Mouse (Mus musculus): ENCODE results near the gene Paf1. TPM values are rescaled to one million over a fixed set of nuclear protein-coding genes. Genes with fewer than 3 reads are reported as not detected.
A peak's percentile ranks its signal among the peaks of the same experiment; 100 is the strongest.

Paf1 gene
- polyA plus RNA-seq, 1 experiment from 2014 or later: 90.8 TPM

- Histone ChIP-seq H3K4me1 (peaks cover 44% of the 10 kb centered on the region), H3K9me3 (replicated peaks) (no peaks in the 10 kb centered on the region), H3K36me3 (peaks cover 31% of the 10 kb centered on the region), H3K27ac (replicated peaks) (peak overlapping the region; percentile 89), H3K27me3 (ENCODE audit: low read depth, poor library complexity, severe bottlenecking) (no peaks in the 10 kb centered on the region), H3K4me3 (peak overlapping the region; percentile 94)
- DNase-seq (ENCODE audit: low spot score): no peak
- WGBS: 5% methylated on average over 65 of the region's 70 CpGs
These were observed 43.0 kb downstream of the Paf1 start for GRCm38 (mm10) chr7:28435660-28436259.

GRCm38 (mm10) chr7:28436271-28436904 is 43.6 kb downstream of the Paf1 start:
- Histone ChIP-seq H3K4me3 (peak overlapping the region; percentile 94), H3K27me3 (ENCODE audit: low read depth, poor library complexity, severe bottlenecking) (no peaks in the 10 kb centered on the region), H3K27ac (replicated peaks) (peak overlapping the region; percentile 89), H3K36me3 (peaks cover 25% of the 10 kb centered on the region), H3K4me1 (peaks cover 44% of the 10 kb centered on the region), H3K9me3 (replicated peaks) (no peaks in the 10 kb centered on the region)
- DNase-seq (ENCODE audit: low spot score): peak; percentile 100
- under 1% methylated on average over 51 of the region's 64 CpGs for WGBS

DNA sequence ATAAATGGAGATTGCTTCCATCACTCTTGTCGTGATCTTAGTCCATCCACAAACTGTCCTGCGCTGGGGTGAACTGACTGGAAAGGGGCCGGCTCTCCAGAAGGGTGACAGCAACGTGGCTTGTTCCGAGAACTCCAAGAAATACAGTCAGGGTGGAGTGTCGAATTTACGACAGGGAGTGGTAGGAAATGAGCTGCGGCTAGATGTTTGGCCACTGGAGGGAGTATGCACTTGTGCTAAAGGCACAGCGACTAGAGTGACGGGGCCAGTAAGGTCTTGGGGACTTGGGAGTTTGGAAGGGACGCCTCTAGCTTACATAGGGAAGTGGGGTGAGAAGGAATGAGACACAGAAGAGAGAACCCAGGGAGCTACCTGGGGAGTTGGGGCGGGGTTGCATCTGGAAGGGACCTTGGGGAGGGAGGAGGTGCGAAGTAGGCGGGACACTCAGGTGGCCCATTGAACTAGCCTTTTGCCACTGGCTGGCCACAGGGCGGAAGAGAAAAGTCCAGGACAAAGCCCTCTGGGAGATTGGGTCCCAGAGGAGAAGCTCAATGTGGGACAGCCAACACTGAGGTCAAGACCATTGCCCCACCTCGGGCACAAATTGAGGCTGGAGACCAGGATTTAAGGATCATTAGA is 44.3 kb downstream of the Paf1 start, which contains the start of gene Gmfg:
Gmfg (plus strand) TSS at position 516 of the 639 bp plus-strand sequence.
- WGBS: 2% methylated on average over 16 of the region's 16 CpGs

DNA sequence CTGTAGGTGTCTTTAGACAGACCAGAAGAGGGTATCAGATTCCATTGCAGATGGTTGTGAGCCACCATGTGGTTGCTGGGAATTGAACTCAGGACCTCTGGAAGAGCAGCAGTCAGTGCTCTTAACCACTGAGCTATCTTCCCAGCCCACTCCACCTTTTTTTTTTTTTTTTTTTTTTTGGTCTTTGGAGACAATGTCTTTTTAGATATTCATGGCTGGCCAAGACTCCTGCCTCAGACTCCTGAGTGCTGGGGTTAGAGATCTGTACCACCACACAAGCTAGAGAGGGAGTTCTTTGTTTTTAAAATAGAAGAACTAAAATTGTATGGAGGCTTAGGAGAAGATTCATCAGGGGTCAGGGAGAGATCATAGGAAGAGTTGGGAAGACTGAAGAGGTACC is 45.2 kb downstream of the Paf1 start:
- Histone ChIP-seq H3K4me1 (peaks cover 42% of the 10 kb centered on the region), H3K4me3 (no peak overlapping the region), H3K9me3 (replicated peaks) (no peaks in the 10 kb centered on the region), H3K36me3 (peaks cover 9% of the 10 kb centered on the region), H3K27ac (replicated peaks) (no peak overlapping the region), H3K27me3 (ENCODE audit: low read depth, poor library complexity, severe bottlenecking) (no peaks in the 10 kb centered on the region)
- no peak for DNase-seq (ENCODE audit: low spot score)

More for the DNA sequence above, 44.3 kb downstream of the Paf1 start, which contains the start of gene Gmfg:
- peaks cover 44% of the 10 kb centered on the region for H3K4me1 ChIP-seq
- H3K9me3 ChIP-seq (replicated peaks): no peaks in the 10 kb centered on the region
- peak within 1 kb of the TSS; percentile 94 for H3K4me3 ChIP-seq
- no peaks in the 10 kb centered on the region for H3K27me3 ChIP-seq (ENCODE audit: low read depth, poor library complexity, severe bottlenecking)
- H3K27ac ChIP-seq (replicated peaks): peak within 1 kb of the TSS; percentile 89
- H3K36me3 ChIP-seq: peaks cover 18% of the 10 kb centered on the region
- peak; percentile 82 for DNase-seq (ENCODE audit: low spot score)

DNA sequence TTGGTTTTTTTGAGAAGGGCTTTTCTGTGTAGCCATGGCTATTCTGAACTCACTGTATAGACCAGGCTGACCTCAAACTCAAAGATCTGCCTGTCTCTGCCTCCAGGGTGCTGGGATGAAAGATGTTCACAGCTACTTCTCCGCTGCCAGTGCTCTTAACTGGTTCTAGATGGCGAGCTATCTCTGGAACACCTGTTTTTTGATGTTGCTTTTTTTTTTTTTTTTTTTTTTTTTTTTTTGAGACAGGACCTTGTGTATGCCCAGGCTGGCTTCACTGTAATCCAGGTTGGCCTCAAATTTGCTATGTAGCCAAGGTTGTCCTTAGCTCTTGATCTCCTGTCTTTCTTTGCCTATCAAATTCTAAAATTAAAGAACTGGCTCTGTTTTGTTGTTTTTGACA is 46.0 kb downstream of the Paf1 start:
- H3K4me1 ChIP-seq: peaks cover 34% of the 10 kb centered on the region
- H3K27me3 ChIP-seq (ENCODE audit: low read depth, poor library complexity, severe bottlenecking): no peaks in the 10 kb centered on the region
- no peak overlapping the region for H3K4me3 ChIP-seq
- peaks cover 1% of the 10 kb centered on the region; the same call in 1 of the 2 replicates for H3K36me3 ChIP-seq
- 83% methylated on average over 2 of the region's 2 CpGs for WGBS
- no peaks in the 10 kb centered on the region for H3K9me3 ChIP-seq (replicated peaks)
- no peak for DNase-seq (ENCODE audit: low spot score)
- no peak overlapping the region for H3K27ac ChIP-seq (replicated peaks)

GRCm38 (mm10) chr7:28440739-28441138 is 48.0 kb downstream of the Paf1 start:
- H3K27me3 ChIP-seq (ENCODE audit: low read depth, poor library complexity, severe bottlenecking): peaks cover 8% of the 10 kb centered on the region
- 60% methylated on average over 2 of the region's 2 CpGs for WGBS
- DNase-seq (ENCODE audit: low spot score): no peak

DNA sequence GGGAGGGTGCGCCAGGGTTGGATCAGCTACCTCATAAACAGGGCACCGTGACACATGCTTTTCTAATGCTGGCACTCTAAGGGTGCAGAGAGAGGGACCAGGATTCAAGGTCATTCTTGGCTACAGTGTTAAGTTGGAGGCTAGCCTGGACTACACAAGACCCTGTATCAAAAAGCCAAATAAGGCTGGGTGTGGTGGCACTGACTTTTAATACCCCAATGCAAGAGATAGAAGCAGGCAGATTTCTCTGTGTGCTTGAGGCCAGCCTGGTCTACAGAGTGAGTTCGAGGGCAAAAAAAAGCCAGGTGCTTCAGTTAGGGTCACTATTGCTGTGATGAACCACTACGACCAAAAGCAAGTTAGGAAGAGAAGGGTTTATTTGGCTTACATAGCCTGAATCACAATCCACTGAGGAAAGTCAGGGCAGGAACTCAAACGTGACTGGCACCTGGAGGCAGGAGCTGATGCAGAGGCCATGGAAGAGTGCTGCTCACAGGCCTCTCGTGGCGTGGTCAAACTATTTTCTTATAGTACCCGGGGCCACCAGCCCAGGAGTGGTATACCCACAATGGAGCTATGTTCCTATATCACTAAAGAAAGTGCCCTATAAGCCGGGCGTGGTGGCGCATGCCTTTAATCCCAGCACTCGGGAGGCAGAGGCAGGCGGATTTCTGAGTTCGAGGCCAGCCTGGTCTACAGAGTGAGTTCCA is 49.2 kb downstream of the Paf1 start:
- H3K4me3 ChIP-seq: no peak overlapping the region
- H3K36me3 ChIP-seq: no peaks in the 10 kb centered on the region
- WGBS: 85% methylated on average over 14 of the region's 14 CpGs
- peaks cover 15% of the 10 kb centered on the region for H3K4me1 ChIP-seq
- H3K27me3 ChIP-seq (ENCODE audit: low read depth, poor library complexity, severe bottlenecking): peaks cover 13% of the 10 kb centered on the region
- H3K9me3 ChIP-seq (replicated peaks): no peaks in the 10 kb centered on the region
- H3K27ac ChIP-seq (replicated peaks): no peak overlapping the region
- no peak for DNase-seq (ENCODE audit: low spot score)

More at GRCm38 (mm10) chr7:28440739-28441138, 48.0 kb downstream of the Paf1 start:
- H3K27ac ChIP-seq (replicated peaks): no peak overlapping the region
- H3K9me3 ChIP-seq (replicated peaks): no peaks in the 10 kb centered on the region
- H3K4me3 ChIP-seq: no peak overlapping the region
- peaks cover 14% of the 10 kb centered on the region for H3K4me1 ChIP-seq
- no peaks in the 10 kb centered on the region for H3K36me3 ChIP-seq

DNA sequence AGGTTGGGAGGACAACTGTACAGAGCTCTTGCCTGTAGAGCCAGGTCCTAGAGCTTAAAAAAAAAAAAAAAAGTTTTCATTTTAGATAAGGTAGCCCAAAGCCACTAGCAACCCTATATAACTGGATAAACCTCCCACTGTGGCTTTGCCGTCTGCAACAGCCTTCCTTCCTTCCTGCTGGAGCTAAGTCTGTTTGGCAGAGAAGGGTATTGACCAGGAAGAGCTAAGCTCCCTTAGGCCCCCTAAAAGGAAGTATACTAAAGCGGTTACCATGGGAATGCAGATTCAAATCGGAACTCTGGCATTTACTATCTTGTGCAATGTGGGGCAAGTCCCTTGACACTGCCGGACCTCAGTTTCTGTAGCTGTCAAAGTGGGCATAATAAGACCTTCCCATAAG is 49.9 kb downstream of the Paf1 start:
- Histone ChIP-seq H3K4me3 (no peak overlapping the region), H3K27ac (replicated peaks) (no peak overlapping the region), H3K9me3 (replicated peaks) (no peaks in the 10 kb centered on the region), H3K27me3 (ENCODE audit: low read depth, poor library complexity, severe bottlenecking) (peaks cover 13% of the 10 kb centered on the region), H3K36me3 (no peaks in the 10 kb centered on the region), H3K4me1 (peaks cover 16% of the 10 kb centered on the region)
- no peak for DNase-seq (ENCODE audit: low spot score)
- WGBS: 54% methylated on average over 4 of the region's 4 CpGs

GRCm38 (mm10) chr7:28444344-28444974 is 51.7 kb downstream of the Paf1 start:
- H3K27ac ChIP-seq (replicated peaks): no peak overlapping the region
- no peaks in the 10 kb centered on the region for H3K36me3 ChIP-seq
- H3K4me1 ChIP-seq: peaks cover 19% of the 10 kb centered on the region
- no peak for DNase-seq (ENCODE audit: low spot score)
- WGBS: 89% methylated on average over 13 of the region's 13 CpGs
- no peaks in the 10 kb centered on the region for H3K9me3 ChIP-seq (replicated peaks)
- H3K4me3 ChIP-seq: no peak overlapping the region
- H3K27me3 ChIP-seq (ENCODE audit: low read depth, poor library complexity, severe bottlenecking): peaks cover 13% of the 10 kb centered on the region

- no peaks in the 10 kb centered on the region for H3K36me3 ChIP-seq
- H3K27me3 ChIP-seq (ENCODE audit: low read depth, poor library complexity, severe bottlenecking): peaks cover 13% of the 10 kb centered on the region
- H3K9me3 ChIP-seq (replicated peaks): no peaks in the 10 kb centered on the region
- WGBS: 9% methylated on average over 12 of the region's 12 CpGs
- peak; percentile 80 for DNase-seq (ENCODE audit: low spot score)
- peaks cover 20% of the 10 kb centered on the region for H3K4me1 ChIP-seq
- H3K4me3 ChIP-seq: no peak overlapping the region
- no peak overlapping the region for H3K27ac ChIP-seq (replicated peaks)
These were observed 53.7 kb downstream of the Paf1 start for GRCm38 (mm10) chr7:28446446-28446845.

- peaks cover 25% of the 10 kb centered on the region for H3K4me1 ChIP-seq
- no peaks in the 10 kb centered on the region for H3K36me3 ChIP-seq
- peak; percentile 42 for DNase-seq (ENCODE audit: low spot score)
- H3K4me3 ChIP-seq: no peak overlapping the region
- peaks cover 13% of the 10 kb centered on the region for H3K27me3 ChIP-seq (ENCODE audit: low read depth, poor library complexity, severe bottlenecking)
- 0 out of 2 replicates have a peak overlapping the region, but pooled peaks have one; percentile 28 for H3K27ac ChIP-seq (replicated peaks)
- no peaks in the 10 kb centered on the region for H3K9me3 ChIP-seq (replicated peaks)
- 19% methylated on average over 12 of the region's 12 CpGs for WGBS
These were observed 54.5 kb downstream of the Paf1 start for GRCm38 (mm10) chr7:28447101-28447830.

All from midbrain, embryonic 10.5 days (tissue).